Mouse (Mus musculus) right cerebral cortex, postnatal 4 days (tissue): ENCODE data around the gene Ms4a14.
"Not testable (repeated sequence)": the region's sequence is repeated elsewhere in the genome, so short reads cannot be mapped to it uniquely, and the experiment has no call there.

Source experiments
- DNase-seq: peaks from one replicate; pipeline ENCODE4 v3.0.0-alpha.2; 2022

The Ms4a14 gene

DNA sequence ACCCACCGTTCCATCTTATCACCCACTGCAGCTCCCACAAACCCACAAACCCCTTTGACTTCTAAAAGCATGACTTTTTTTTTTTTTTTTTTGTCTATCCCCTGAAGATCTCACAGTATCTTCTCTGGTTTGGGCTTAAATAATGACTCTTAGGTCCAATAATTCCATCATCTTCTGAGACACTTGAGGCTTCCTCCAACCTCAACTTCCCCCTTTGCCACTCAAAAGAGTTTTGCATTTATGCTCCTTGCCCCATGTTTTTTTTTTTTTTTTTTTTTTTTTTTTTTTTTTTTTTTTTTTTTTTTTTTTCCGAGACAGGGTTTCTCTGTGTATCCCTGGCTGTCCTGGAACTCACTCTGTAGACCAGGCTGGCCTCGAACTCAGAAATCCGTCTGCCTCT lies 51.3 kb downstream of the Ms4a14 start:
- DNase-seq, result not testable (repeated sequence)

DNA sequence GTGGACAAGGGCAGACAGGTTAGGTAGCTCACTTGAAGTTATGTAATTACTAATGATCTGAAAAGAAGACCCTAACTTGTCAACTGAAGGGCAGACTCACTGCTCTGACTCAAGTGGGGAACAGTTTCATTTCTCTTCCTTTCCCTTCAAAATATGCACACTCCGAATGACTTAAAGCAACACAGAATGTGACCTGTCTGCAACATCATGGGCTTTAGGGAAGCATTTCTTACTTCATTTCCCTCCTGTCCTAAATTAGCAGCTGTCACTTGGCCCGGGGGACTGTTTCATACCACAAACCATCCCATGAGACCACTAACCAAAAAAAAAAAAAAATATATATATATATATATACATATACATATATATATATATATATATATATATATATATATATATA lies 52.7 kb downstream of the Ms4a14 start:
- DNase-seq, result no peak
